Mouse (Mus musculus): ENCODE measurements at regions not wholly inside any gene's neighbourhood (a gene's known extent, or its start where the extent isn't known, plus 50 kb on each side); places are given as distances from the start of the nearest gene placed in this dataset.

DNA sequence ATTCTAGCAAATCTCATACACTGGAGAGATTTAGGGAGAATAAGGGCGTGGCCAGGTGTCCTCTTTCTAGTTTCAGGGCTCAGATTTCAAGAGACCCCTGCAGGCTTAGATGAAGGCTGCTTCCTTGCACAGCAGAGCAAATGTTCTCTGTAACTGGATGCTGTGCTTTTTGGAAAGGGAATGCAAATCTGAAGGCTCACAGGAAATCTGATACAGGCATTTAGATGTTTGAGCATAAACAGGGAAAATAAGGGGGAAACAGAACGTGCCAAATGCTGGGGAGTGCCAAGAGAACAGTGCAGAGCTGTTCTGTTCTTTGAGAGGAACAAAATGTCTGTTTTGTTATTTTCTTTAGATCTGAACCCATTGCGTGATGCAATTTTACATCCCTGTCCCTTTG, 161.0 kb upstream of the Samsn1 start:
- no peak for TF ChIP-seq CTCF (IDR thresholded peaks at IDR 0.05; ENCODE audit: low read depth, low read length)
- TF ChIP-seq POLR2A (IDR thresholded peaks at IDR 0.05; ENCODE audit: borderline replicate concordance, low read depth, low read length): no peak
